Mouse (Mus musculus): Measurements from ENCODE around the gene Sned1. TPM values are rescaled to one million over a fixed set of nuclear protein-coding genes. Genes with fewer than 3 reads are reported as not detected.

The Sned1 gene
- polyA plus RNA-seq, 1 experiment, result 0.03 TPM

DNA sequence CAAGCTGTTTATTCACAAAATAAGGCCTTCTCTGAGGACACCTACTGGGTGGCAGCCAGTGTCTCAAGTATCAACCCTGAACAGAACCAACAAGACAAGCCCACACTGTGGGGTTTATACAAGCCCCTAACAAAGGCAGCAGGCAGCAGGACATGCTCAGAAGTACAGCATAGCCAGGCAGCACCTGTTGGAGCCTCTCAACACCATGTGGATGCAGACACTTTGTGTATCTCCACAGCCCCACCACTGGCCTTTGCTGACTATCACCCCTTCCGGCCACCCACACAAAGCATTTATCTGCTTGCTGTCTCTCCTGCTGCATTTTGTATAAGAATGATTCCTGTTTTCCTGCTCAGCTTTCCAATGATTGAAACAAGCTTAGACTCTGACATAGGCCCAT, 21.9 kb downstream of the Sned1 start:
- H3K9me3 ChIP-seq, result no peaks in the 10 kb centered on the region
- TF ChIP-seq FLI1 (IDR thresholded peaks at IDR 0.05; ENCODE audit: low read length) (no peak), GATA1 (IDR thresholded peaks at IDR 0.05; ENCODE audit: borderline replicate concordance, low read length) (no peak)
- no peaks in the 10 kb centered on the region for H3K4me1 ChIP-seq
- peaks cover 58% of the 10 kb centered on the region for H3K27me3 ChIP-seq (replicated peaks)
- H3K4me3 ChIP-seq (replicated peaks), result no peak overlapping the region
- no peaks in the 10 kb centered on the region for H3K36me3 ChIP-seq (replicated peaks; ENCODE audit: low read length)

DNA sequence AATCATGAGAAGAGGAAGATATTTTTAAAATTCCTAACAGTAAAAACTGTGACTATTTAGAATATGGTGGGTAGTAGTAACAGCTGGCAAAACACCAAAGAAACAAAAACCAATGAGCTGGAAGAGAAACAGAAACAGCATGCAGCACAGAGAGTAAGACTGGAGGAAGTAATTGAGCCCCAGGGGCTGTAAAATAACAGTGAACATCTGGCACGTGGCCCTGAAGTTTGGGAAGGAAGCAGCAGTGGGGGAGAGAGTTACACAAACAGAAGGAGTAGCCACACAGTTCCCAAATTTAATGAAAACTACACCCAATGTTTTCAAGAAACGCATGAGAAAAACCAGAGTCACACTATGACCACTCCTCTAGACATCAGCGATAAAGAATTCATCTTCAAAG, 31.6 kb downstream of the Sned1 start:
- TF ChIP-seq FLI1 (IDR thresholded peaks at IDR 0.05; ENCODE audit: low read length) (no peak), GATA1 (IDR thresholded peaks at IDR 0.05; ENCODE audit: borderline replicate concordance, low read length) (no peak)
- H3K36me3 ChIP-seq (replicated peaks; ENCODE audit: low read length), result no peaks in the 10 kb centered on the region
- no peak overlapping the region for H3K4me3 ChIP-seq (replicated peaks)
- no peaks in the 10 kb centered on the region for H3K4me1 ChIP-seq
- H3K27me3 ChIP-seq (replicated peaks), result peaks cover 15% of the 10 kb centered on the region
- peaks cover 4% of the 10 kb centered on the region; the same call in 1 of the 2 replicates for H3K9me3 ChIP-seq

DNA sequence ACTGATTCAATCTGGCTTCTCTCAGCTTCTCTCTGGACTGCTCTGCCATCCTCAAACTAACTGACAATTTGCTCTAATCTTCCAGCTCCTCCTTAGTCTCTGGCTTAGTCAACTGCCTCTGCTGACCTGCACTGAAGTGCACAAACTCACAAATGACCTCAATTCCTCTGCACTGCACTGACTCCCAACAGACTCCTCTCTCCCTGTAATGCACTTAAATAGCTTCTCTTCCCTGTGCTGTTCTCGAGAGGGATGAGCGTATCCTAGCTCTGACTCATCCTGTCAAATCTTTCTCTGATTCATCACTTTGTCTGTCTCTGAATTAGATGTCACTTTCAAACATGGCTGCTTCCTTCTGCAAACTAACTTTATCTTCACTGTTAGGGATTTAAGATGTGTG, 32.6 kb downstream of the Sned1 start:
- peaks cover 12% of the 10 kb centered on the region for H3K27me3 ChIP-seq (replicated peaks)
- TF ChIP-seq GATA1 (IDR thresholded peaks at IDR 0.05; ENCODE audit: borderline replicate concordance, low read length) (no peak), FLI1 (IDR thresholded peaks at IDR 0.05; ENCODE audit: low read length) (no peak)

DNA sequence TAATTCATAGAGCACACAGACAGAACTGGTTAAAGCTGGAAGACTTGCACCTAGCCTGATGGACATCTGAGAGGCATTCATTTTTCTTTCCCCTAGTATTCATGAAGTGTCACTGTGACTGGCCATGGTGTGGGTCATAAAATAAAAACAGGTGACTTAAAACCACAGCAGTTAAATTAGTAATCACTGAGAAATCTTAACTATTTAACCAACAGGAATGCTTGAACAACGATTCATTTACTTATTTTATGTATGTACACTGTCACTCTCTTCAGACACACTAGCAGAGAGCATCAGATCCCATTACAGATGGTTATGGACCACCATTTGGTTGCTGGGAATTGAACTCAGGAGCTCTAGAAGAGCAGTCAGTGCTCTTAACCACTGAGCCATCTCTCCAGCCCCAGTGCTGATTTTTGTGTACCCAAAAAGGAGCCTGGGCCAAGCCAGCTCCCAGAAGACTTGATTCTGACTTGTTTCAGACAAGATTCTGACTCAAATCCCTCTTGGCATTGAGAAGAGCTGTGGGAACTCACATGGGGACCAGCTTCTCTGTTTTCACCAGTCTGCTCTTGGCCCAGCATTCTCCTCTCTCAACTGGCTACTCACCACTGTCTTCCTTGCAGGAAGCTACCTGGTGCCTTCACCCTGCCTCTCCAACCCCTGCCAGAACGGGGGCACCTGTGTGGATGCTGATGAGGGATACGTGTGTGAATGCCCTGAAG, 35.0 kb downstream of the Sned1 start:
- peaks cover 13% of the 10 kb centered on the region for H3K9me3 ChIP-seq
- H3K4me3 ChIP-seq (replicated peaks), result no peak overlapping the region
- TF ChIP-seq FLI1 (IDR thresholded peaks at IDR 0.05; ENCODE audit: low read length) (no peak), GATA1 (IDR thresholded peaks at IDR 0.05; ENCODE audit: borderline replicate concordance, low read length) (no peak)
- peaks cover 8% of the 10 kb centered on the region for H3K27me3 ChIP-seq (replicated peaks)
- no peaks in the 10 kb centered on the region for H3K36me3 ChIP-seq (replicated peaks; ENCODE audit: low read length)
- H3K4me1 ChIP-seq, result no peaks in the 10 kb centered on the region

More for the DNA sequence above, 32.6 kb downstream of the Sned1 start:
- Histone ChIP-seq H3K4me1 (no peaks in the 10 kb centered on the region), H3K9me3 (peaks cover 4% of the 10 kb centered on the region; the same call in 1 of the 2 replicates), H3K4me3 (replicated peaks) (no peak overlapping the region), H3K36me3 (replicated peaks; ENCODE audit: low read length) (no peaks in the 10 kb centered on the region)

DNA sequence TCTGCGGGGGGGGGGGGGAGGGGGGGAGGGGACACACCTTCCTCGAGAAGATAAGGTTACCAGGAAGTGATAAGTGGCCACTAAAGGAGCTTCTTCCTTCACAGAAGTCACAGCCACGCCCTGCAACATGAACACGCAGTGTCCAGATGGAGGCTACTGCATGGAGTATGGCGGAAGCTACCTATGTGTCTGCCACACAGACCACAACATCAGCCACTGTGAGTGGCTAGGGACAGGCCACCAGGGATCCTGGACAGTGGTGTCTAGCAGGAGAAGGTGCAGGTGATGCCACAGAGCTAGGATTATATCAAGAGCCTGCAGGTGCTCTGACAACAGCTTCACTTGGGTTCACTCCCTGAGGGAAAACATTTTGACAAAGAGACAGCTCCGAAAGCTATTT, 36.1 kb downstream of the Sned1 start:
- no peaks in the 10 kb centered on the region for H3K36me3 ChIP-seq (replicated peaks; ENCODE audit: low read length)
- no peaks in the 10 kb centered on the region for H3K4me1 ChIP-seq
- H3K27me3 ChIP-seq (replicated peaks), result peaks cover 15% of the 10 kb centered on the region
- no peak for TF ChIP-seq GATA1 (IDR thresholded peaks at IDR 0.05; ENCODE audit: borderline replicate concordance, low read length)
- H3K4me3 ChIP-seq (replicated peaks), result no peak overlapping the region
- peaks cover 13% of the 10 kb centered on the region for H3K9me3 ChIP-seq

DNA sequence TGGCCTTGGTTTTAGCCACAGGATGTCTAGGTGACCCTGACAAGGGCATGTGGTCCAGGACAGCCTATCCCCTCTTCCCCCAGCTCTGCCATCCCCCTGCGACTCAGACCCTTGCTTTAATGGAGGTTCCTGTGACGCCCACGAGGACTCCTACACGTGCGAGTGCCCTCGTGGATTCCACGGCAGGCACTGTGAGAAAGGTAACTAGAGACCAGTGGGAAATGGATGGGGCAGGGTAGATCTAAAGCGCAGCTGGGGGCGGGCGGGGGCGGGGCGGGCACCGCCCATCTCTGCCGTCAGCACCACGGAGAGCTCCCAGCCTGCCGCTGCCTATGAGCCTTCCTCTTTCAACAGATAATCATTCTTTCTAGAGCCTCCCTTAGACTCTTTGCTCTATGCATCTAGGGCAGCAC, 36.8 kb downstream of the Sned1 start:
- no peak for TF ChIP-seq FLI1 (IDR thresholded peaks at IDR 0.05; ENCODE audit: low read length)
- TF ChIP-seq GATA1 (IDR thresholded peaks at IDR 0.05; ENCODE audit: borderline replicate concordance, low read length), result no peak
- Histone ChIP-seq H3K36me3 (replicated peaks; ENCODE audit: low read length) (no peaks in the 10 kb centered on the region), H3K4me3 (replicated peaks) (no peak overlapping the region), H3K9me3 (peaks cover 13% of the 10 kb centered on the region), H3K27me3 (replicated peaks) (peaks cover 15% of the 10 kb centered on the region), H3K4me1 (no peaks in the 10 kb centered on the region)

DNA sequence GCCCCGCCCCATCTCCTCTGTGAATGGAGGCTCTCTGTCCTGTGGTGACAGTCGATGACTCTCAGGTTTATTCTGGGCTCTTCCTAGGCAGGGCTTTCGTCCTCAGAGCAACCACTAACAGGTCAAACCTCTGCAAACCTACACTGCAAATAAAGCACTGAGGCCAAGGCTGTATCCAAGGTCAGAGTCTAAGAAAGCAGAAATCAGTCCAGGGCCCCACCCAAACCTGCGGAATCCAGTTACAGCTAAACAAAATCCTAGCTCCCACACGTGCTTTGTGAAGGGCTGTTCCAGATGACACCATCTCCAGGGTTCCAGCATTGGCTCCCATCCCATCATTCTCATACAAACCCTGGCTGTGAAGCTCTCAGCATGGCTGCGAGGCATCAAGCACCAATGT, 39.9 kb downstream of the Sned1 start:
- no peaks in the 10 kb centered on the region for H3K36me3 ChIP-seq (replicated peaks; ENCODE audit: low read length)
- H3K27me3 ChIP-seq (replicated peaks), result peaks cover 22% of the 10 kb centered on the region
- no peak for TF ChIP-seq GATA1 (IDR thresholded peaks at IDR 0.05; ENCODE audit: borderline replicate concordance, low read length)
- no peak for TF ChIP-seq FLI1 (IDR thresholded peaks at IDR 0.05; ENCODE audit: low read length)
- H3K4me1 ChIP-seq, result no peaks in the 10 kb centered on the region
- H3K9me3 ChIP-seq, result peaks cover 8% of the 10 kb centered on the region; the same call in 1 of the 2 replicates
- H3K4me3 ChIP-seq (replicated peaks), result no peak overlapping the region

DNA sequence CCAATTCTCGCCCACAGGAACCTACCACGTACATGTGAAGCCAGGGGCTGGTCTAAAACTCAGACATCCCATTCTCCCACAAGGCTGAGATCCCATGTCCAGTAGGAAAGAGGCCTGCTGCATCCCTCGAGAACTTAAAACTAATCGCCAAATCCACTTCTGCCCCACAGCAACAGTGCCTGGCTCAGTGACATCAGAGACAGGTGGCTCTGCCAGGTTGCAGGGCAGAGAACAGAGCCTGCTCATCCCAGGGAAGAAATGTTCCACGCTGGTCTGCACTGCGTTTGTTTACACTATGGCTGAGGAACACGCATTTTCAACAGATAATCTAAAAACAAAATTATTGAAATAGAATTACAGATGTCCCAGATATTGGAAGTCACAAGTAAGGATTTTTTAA, 41.4 kb downstream of the Sned1 start:
- H3K27me3 ChIP-seq (replicated peaks), result peaks cover 32% of the 10 kb centered on the region
- no peak overlapping the region for H3K4me3 ChIP-seq (replicated peaks)
- H3K36me3 ChIP-seq (replicated peaks; ENCODE audit: low read length), result no peaks in the 10 kb centered on the region
- no peaks in the 10 kb centered on the region for H3K4me1 ChIP-seq
- peaks cover 8% of the 10 kb centered on the region; the same call in 1 of the 2 replicates for H3K9me3 ChIP-seq
- no peak for TF ChIP-seq FLI1 (IDR thresholded peaks at IDR 0.05; ENCODE audit: low read length)
- no peak for TF ChIP-seq GATA1 (IDR thresholded peaks at IDR 0.05; ENCODE audit: borderline replicate concordance, low read length)

DNA sequence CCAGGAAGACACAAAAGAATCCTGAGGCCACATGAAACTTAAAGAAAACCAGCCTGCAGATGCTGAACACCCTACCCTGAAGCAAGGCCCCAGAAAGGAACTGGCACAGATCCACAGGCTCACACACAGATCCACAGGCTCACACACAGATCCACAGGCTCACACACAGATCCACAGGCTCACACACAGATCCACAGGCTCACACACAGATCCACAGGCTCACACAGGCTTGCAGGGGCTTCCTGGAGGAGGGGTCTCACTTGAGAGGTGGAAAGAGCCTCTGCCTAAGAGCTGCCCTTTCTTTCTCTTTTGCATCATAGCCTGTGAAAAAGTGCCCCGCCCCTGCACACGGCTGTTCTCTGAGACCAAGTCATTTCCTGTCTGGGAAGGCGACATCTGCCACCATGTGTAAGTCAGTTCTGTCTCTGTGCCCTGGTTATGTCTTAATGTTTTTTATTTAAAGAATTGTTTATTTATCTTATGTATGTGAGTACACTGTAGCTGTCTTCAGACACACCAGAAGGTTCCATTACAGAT, 54.1 kb downstream of the Sned1 start:
- Histone ChIP-seq H3K4me3 (replicated peaks) (peak overlapping the region; percentile 67), H3K9me3 (no peaks in the 10 kb centered on the region)
- TF ChIP-seq GATA1 (IDR thresholded peaks at IDR 0.05; ENCODE audit: borderline replicate concordance, low read length), result no peak
- no peak for TF ChIP-seq FLI1 (IDR thresholded peaks at IDR 0.05; ENCODE audit: low read length)

DNA sequence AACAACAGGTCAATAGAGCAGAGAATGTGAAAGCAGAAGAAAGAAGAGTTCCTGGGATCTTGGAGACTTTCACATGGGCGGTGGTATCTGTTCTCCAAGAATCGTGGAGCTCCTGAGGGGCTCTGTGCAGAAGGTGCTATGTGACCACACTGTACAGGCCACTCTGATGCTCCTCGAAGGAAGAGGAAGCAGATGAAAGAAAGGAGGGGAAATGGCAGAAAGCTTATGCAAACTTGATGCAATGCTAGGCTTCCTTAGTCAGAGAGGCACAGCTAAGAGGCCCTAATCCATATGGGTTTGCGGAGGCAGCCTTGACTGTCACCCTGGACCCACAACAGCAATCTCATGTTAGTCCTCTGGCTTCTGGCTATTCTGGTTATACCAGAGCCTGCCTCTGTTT, 55.3 kb downstream of the Sned1 start:
- Histone ChIP-seq H3K9me3 (no peaks in the 10 kb centered on the region), H3K27me3 (replicated peaks) (peaks cover 31% of the 10 kb centered on the region), H3K36me3 (replicated peaks; ENCODE audit: low read length) (peaks cover 5% of the 10 kb centered on the region), H3K4me3 (replicated peaks) (no peak overlapping the region), H3K4me1 (peaks cover 44% of the 10 kb centered on the region)
- TF ChIP-seq GATA1 (IDR thresholded peaks at IDR 0.05; ENCODE audit: borderline replicate concordance, low read length) (no peak), FLI1 (IDR thresholded peaks at IDR 0.05; ENCODE audit: low read length) (no peak)

More for the DNA sequence above, 54.1 kb downstream of the Sned1 start:
- peaks cover 44% of the 10 kb centered on the region for H3K4me1 ChIP-seq
- no peaks in the 10 kb centered on the region for H3K36me3 ChIP-seq (replicated peaks; ENCODE audit: low read length)
- peaks cover 43% of the 10 kb centered on the region for H3K27me3 ChIP-seq (replicated peaks)
